Mouse (Mus musculus) olfactory bulb, adult 2 months (tissue): ENCODE data around the gene Fosl2.

ENCODE experiments used
- CTCF ChIP-seq: fragments of 200-500 bp; IDR thresholded peaks from 2 replicates; pipeline ENCODE4 v1.5.1; 2012; ENCODE audit warnings: low read depth, mild to moderate bottlenecking, low read length, moderate library complexity; ENCODE audit not compliant: insufficient read depth
- POLR2A ChIP-seq: fragments of 200-500 bp; IDR thresholded peaks from 2 replicates; pipeline ENCODE4 v1.6.1; 2012; ENCODE audit warnings: mild to moderate bottlenecking, low read depth, low read length, moderate library complexity; ENCODE audit not compliant: insufficient read depth

GRCm38 (mm10) chr5:32139516-32140037 is 4.0 kb downstream of the Fosl2 start:
- TF ChIP-seq CTCF (no peak), POLR2A (no peak)
